Mouse (Mus musculus): ENCODE results near the gene Vmn1r175.
"Not testable (repeated sequence)": the region's sequence is repeated elsewhere in the genome, so short reads cannot be mapped to it uniquely, and the experiment has no call there.

Gene Vmn1r175

DNA sequence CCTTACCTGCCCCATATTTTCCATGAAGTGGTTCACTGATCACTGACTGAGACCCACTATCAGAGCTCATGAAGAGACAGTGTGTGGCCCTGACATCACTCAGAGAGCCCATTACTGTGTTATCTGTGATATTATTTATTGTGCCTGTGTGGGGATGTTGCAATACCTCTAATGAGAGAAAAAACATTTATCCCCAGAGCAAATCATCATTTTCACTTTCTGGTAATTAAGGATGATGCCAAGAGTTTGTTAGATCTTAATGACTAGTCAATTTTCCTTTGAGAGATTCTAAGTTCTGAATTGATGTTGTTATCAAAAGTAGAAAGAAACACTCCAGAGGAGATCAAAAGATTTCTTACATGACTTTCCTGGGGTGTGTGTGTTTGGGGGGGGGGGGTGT lies at the start of gene Vmn1r175:
Gene Vmn1r175 (minus strand): TSS at position 101 of the 400 bp plus-strand sequence.
- DNase-seq (ENCODE audit: extremely low read depth, low read depth, low spot score): not testable (repeated sequence)

DNA sequence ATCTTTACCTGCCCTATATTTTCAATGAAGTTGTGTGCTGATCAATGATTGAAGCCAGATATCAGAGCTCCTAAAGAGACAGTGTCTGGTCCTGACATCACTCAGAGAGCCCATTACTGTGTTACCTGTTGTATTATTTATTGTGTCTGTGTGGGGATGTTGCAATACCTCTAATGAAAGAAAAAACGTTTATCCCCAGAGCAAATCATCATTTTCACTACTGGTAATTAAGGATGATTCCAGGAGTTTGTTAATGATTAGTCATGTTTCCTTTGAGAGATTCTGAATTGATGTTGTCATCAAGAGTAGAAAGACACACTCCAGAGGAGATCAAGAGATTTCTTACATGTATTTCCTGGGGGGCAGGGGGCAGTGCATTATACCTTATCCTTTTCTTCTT lies 26.8 kb upstream of the Vmn1r175 start, which contains the start of gene Vmn1r176:
Gene Vmn1r176 (minus strand): TSS at position 101 of the 400 bp plus-strand sequence.
- not testable (repeated sequence) for DNase-seq (ENCODE audit: extremely low read depth, low read depth, low spot score)

DNA sequence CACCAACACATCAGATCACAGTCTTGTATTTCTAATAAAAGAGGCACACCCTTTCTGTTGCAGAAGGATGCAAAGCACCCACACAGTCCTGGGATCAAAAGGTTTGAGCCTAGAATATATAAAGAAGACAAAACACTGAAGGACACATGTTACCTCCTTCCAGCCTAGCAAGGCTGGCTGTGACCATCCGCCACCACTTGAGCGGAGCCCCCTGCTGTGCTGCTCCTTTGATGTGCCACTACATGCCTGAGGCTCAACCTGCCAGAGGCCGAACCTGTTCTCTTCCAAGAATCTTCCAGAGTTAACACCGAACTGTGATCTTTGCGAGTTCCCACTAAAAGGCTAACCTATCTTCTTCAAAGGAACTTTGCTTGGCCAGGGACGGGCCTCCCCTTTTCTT lies 25.9 kb downstream of the Vmn1r175 start:
- DNase-seq (ENCODE audit: extremely low read depth, low read depth, low spot score): no peak

Data from fat pad, adult 2 months (tissue).